Mouse (Mus musculus) gonadal fat pad, adult 2 months (tissue): ENCODE measurements around the gene Ephb2. TPM values are rescaled to one million over a fixed set of nuclear protein-coding genes. Genes with fewer than 3 reads are reported as not detected.

ENCODE experiments used
- DNase-seq: peaks from one replicate; pipeline ENCODE4 v3.0.0-alpha.2; 2012; ENCODE audit warnings: low read depth
- polyA plus RNA-seq: library from polyadenylated mRNA; depleted of rRNA; stranded (reverse); fragments of >200 nt; gene quantifications from 2 replicates; pipeline ENCODE4 v1.2.3, GENCODE M21; 2012

Gene Ephb2
- polyA plus RNA-seq, 1 experiment, result 20.6 TPM

DNA sequence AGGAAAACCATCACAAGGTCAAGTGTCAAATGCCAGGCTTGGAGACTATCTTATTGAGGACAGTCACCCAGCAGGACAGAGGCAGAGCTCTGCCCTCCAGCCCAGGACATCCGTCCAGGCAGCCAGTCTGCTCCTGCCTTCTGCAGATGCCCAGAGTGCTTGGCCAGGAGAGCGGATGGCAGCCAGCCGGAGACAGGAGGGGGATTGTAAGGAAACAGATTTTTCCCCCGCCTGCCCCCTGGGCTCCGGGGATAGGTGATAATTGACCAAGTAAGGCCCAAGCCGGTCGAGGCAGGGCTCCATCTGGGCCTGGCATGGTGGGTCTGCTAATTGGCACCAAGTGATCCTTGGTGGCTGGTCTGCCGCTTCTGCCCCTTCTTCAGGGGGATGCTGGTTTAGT is 133.3 kb downstream of the Ephb2 start:
- no peak for DNase-seq

DNA sequence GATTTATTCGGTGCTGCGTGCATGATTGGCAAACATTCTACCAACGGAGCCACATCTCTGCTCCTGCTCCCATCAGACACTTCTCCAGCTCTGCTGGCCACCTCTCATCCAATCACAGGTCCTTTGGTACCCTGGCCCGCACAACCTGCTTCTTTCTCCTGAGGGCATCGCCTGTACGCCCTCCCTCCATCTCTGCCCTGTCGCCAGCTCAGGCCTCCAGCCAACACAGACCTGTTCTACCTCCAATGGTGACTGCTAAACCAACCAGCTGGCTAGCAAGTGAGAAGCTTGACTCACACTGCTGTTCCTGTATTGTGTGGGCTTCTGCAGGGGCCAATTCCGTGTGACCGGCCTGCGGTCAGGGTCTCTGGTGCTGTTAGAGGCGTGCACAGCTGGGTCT is 134.6 kb downstream of the Ephb2 start:
- DNase-seq, result no peak

DNA sequence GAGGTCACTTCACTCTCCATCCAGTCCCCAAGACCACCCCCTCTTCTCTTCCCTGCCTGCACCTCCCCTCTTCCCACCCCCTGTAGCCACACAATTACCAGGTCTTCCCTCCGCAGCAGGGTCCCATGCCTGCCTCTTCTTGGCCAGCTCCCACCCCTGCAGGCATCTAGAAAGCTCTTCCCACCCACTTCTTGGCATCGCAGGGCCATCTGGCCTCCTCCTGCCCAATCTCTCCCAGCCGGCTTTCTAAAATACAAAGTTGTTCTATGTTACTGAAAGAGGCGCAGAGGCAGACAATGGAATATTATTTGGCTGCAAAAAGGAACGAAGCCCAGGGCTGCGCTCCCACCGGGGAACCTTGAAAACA is 136.7 kb downstream of the Ephb2 start:
- DNase-seq, result no peak

DNA sequence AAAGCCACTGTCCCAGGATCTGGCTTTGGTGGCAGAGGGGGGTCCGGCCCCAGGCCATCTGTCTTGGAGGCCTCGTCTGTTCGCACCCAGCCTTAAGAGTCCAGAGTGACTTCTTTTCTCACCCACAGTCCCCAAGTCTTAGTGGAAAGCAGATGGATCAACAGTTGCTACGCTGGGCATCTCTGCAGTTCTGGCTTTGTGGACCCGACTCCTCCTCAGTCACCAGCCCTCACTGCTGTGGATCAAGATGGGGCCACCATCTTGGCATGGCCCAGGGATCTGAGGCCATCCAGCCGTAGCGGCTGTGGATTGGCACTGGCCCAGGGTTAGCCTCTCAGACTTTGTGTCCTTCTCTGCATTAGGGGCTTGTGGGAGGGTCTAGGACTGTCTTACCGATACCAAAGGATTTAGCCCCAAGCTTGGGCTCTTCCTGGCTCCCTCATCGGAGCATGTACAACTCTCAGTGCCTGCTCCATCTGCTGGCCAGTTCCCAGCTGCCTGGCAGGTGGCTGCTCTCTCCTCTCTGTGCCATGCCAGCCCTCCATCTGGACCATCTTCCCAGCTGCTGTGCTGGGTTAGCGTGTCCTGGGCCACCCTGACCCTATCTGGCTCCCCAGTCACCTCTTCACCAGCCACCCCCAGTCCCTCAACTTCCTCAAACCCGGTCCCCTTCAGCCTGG is 137.2 kb downstream of the Ephb2 start:
- no peak for DNase-seq

DNA sequence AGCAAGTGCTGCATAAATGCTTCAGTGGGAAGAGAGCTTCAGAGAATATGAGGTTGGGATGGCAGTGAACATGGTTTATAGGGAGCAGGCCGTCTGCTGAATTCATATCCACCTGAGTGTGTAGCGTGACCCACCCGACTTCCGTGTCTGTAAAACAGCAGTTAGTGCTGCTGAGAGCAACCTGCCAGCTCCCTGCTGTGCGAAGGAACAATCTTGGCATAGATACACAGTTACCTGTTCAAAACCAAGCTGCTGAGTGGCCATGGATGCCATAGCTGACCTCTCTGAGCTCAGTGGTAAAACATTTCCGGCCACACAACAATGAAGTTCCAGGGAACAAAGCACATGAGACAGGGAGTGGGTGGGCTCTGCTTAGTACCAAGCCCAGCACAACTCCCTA is 138.5 kb downstream of the Ephb2 start:
- no peak for DNase-seq

DNA sequence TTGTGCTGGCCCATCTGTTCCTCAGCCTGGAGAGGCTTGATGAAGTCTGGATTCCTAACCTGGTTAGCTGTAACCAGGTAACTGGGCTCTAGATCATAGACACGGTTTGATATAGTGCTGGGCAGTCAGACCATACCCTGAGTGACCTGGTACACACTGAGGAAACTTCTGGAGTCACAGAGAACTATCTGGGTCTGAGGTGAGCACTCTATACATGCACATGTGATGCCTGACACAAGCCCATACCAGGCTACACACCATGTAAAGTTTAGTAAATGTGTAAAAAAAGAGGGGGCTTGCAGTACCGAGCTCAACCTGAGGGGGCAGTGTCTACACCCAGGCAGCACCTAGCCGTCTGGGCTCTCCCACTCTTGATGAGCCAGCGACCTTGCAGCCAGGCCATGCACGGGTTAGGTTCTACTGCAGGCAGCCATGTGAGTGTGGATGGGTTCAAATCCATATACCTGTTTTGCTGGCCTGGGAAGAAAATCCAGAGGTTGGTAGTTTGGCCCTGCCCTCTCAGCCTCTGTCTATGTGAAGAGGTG is 139.3 kb downstream of the Ephb2 start:
- no peak for DNase-seq

DNA sequence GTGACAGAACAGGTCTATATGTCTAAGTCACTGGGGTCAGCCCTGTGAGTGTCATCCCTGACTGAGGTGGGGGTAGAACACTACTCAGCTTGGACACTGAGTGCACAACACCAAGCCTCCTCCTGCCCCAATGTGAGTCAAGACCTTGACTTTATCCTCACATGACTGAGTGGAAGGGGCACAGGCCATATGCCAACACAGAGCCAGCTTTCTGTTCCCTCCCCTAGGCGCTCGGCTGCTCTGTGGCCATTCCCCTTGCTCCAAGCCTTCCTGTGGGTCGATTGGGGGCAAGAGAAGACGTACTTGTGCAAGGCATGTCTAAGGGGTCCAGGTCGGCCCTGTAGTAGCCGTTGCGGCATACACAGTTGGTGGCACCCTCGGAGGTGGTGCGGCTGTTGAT is 140.1 kb downstream of the Ephb2 start:
- no peak for DNase-seq

DNA sequence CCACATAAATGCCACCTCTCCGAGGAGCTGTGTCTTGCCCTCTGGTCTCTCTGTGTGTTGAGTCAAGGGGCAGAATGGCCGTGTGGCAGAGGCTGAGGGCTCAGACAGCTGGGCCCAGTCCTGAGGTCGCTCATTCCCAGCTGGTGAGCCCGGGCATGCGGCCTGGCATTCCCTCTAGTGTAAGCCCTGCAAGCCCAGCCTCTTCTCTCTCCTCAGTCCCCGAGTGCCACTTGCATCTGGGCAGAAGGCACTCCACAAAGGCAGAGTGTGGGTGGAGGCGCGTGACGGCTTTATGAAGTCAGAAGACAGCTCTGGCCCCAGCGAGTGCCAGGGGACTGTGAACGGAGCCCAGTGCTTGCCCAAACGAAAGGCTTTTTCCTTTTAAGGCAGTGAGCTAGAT is 145.8 kb downstream of the Ephb2 start:
- DNase-seq, result no peak

DNA sequence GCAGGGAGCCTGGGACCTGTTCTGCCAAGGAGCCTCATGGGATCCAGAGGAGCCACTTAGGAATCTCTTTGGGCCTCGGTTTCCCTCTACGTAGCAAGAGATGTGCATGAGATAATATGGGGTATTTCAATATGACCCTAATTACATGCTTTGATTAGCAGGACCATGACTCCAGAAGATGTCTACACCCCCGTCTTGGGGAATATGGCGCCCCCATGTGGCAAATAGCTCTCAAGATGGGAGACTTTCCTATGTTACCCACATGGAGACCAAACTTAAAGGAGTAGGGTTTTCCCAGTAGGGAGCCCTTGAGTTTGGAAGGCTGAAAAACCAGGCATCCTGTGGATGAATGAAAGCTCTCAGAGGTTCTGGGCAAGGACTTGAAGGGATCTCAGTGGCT is 147.7 kb downstream of the Ephb2 start:
- no peak for DNase-seq

DNA sequence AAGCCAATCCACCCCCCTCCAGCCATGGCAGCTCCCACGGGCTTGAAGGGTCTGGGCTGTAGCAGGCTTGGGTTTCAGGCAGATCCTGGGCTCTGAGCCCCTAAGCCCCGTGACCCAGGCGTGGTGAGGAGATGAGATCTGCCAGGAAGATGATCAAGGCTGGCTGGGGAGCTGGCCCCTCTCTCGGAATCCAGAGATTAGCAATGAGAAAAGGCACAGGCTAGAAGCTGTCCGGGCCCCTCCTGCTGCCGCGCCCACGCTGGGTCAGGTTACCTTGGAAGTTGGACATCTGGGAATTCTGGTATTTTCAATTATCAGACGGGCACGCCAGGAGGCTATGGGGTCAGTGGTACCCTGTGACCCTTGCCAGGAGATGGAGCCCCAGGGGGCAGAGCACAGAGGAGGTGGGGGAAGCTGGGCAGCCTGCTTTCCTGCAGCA is 150.3 kb downstream of the Ephb2 start:
- DNase-seq, result no peak

DNA sequence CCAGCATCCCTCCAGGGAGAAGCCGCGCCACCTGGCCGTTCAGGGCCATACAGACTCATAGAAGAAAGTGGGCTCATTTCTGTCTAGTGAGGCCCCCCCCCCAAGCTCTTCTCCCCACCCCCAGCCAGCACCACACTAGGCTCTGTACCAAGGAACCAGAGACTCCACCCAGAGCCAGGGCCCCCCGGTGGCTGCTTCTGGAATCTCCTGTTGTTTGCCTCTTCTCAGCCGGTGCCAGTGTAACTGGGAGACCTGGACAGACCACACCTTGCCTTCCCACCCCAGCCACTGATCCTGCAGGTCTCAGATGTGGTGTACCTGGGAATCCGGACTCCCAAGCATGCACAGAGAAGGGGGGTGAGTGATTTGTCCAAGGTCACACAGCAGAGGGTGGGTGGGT is 151.3 kb downstream of the Ephb2 start:
- no peak for DNase-seq

DNA sequence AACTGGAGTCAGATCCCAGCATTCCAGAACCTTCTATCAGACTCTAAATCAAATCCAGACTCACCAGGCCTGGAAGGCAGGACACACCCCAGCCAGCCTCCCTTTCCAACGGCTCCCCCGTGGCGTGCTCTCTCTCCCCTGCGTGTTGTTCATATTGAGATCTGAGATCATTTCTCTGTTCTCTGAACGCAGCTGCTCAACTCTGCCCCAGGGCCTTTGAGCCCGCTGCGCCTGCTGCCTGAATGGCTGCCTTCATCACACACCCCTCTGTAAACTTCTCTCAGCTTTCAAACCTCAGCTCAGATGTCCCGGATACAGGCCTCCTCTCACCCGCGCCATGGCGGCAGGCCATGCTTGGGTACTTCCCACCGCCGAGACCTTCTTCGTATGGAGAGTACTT is 155.1 kb downstream of the Ephb2 start:
- no peak for DNase-seq

DNA sequence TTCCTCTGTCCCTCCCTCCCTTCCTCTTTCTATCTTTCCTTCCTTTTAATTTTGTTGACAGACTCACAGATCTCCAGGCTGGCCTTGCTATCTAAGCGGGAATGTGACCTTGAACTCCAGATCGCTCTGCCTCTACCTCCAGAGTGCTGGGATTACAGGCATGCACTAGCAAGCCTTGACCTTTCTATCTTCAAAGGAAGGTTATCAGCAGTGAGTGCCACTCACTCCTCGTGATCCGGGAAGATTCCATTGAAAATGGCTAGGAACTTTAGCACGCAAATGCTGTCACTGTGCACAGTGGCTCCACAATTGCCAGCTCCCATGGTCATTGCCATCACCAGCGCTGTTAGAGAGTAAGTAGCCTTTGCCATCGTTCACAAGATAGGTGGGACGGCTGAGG is 156.6 kb downstream of the Ephb2 start:
- no peak for DNase-seq

DNA sequence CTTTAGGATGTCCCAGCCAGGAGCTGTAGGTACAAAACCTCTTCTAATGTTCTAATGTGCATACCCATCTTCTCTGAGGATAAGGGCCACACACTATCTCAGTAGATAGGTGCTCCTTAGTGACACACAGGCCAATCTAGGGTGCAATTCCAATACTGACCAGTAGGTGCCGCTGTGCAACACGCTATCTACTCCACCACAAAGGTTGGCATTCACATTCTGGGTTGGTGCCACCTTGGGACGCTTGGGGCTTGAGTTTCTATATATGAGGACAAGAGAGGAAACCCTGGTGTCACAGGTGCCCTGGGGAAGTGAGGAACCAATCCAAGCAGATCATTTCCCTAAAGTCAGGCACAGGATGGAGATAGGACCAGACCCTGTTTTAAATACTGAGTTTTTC is 157.3 kb downstream of the Ephb2 start:
- peak; percentile 8 for DNase-seq

DNA sequence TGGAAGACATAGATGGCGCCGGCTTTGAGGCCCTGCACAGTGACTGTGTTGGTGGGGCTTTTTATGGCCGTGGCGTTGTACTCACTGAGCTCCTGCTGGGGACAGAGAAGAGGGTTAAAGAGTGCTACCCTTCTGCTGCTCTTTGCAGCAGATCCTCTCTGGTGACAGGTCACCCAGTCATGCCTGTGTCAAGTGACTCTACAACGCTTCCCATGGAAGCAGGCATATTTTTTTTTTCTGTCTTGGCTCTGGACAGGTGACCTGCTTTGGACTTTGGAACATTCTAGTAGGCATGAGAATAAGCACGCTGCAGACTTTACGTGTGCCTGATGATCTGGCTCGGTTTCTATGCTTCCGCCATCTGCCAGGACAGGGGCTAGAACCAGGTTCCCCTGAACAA is 160.3 kb downstream of the Ephb2 start:
- no peak for DNase-seq

DNA sequence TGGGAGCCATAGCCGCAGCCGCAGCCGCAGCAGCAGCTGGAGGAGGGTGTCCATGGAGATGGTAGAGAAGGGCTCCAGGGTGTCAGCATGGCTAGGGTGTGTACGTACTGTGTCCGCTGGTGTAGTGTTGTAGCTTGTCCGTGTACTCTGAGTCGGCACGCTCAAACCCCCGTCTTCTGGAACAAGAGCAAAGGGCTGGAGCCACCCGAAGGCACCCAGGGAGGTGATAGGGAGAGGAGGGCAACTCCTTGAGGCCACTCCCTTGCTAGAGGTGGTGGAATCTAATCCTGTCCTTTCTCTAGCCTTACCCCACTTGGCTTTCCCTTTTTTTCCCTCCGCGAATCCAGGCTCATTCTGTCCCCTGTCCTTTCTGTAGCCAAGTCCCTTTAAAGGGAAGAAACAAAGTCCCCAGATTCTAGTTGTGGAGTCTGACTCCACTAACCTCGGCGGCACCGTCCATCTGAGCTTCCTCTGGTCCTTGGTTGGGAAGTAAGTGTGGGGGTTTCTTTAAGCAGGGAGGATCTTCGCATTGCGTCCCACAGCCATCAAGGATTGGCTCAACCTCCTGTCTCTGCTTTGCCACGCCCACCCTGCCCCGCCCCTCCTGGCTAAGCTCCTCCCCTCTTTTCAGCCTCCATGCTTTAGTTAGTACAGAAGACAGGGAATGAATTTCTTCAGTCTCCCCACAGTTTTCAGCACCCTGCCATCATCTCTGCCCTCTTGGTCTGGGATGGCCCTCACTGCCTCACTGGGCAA is 163.3 kb downstream of the Ephb2 start:
- DNase-seq, result no peak

DNA sequence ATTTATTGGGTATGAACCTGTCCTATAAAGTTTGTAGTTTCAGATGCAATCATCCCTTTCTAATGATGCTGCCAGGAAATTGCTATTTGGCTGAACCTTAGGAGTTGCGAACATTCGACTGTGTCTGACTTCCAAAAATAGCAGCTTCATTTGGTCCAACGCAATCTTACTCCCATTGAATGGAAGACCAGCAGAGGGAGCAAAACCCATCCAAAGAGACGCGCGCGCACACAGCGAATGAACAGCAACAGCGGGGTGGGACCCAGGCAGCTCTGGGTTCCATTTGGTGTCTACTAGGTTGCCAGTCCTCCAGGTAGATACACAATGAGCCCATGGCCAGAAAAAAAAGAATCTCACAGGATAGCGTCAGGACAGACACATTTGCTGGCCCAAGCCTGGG is 168.0 kb downstream of the Ephb2 start:
- no peak for DNase-seq

DNA sequence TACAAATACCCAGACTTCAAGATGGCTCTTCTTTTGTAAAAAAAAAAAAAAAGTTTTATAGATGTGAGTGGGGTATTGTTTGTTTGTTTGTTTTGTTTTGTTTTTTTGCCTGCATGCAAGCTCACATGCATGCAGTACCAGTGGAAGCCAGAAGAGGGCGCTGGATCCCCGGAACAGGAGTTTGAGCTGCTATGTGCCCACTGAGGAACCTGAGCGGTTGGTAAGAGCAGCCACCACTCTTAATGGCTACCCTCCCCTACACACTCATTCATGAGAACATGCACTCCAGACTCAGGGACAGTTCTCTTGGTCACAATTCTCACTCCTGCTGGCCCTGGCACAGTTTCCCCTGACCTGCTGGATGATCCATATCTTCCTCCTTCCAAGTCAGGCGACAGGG is 169.8 kb downstream of the Ephb2 start:
- DNase-seq, result no peak

DNA sequence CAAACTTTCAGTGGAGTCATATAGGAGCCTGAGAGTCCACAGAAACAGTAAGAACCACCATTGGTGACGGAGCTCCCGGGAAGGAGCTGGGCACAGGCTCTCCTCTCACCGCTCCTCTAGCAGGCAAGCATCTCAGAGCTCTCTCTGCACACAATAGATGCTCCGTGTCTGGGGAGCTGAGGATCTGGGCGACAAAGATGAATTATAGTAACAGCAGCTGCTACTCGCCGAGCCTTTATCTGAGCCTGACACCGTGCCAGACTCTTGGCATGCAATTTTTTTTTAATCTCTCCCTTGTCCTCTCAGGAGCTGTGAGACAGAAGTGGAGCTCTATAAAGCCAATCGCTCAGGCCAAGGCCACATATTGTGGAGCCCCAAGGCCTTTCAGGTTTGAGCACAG is 170.7 kb downstream of the Ephb2 start:
- no peak for DNase-seq

DNA sequence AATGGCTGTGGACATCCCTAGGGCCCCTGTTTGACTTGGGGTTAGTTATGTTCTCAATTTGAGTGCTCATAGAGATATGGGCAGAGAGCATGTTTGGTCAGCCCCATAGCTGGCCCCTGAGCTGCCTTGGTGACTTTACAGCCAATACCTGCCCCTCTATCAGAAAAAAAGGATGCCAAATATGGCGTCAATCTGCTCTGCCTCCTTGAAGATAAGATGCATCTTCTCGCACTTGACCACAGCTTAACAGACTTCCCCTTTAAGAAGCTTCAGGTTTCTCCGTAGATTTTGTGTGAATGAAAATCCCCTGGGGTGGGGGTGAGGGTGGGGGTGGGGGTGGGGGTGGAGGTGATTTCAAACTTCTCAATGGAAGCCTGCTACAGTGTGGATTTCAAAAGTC is 177.9 kb downstream of the Ephb2 start:
- DNase-seq, result no peak

DNA sequence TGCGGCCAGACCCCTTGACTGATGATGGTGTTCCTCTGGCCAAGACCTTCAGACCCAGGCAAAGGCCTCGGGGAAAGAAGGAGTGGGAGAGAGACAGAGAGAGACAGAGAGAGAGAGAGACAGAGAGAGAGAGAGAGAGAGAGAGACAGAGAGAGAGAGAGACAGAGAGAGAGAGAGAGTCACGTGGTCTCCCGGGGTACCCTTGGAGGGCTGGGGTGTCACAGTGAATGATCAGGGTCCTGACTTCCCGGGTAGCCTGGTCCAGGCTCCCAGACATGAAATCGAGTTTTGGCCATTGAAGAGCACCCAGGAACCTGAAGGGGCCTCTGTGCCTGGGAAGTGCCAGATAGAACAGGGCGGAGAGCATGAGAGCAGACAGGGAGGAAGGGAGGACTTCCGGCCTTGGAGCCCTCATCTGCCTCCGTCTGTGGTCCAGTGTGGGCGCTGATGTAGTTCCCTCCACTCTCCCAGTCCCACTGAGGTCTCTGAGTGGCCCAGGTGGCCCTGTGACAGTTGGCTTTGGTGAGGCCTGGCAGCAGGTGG is 182.0 kb downstream of the Ephb2 start:
- DNase-seq, result no peak

DNA sequence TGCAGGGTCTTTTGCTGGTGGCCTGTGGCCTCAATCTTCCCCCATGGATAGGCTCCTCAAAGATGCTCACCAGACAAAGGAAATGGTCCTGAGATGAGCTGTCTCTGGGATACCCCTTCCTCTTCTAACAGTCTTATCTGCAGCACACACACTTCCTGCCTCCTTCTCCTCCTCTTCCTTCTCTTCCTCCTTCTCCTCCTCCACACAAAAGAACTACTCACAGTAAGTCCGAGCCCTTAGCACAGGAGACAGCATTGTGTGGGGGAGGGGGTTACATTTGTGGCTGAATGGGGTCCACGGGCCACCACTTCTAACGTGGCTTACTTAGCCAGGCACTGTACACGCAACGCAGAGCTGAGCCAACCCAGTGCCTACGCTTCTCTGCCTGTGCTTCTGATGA is 182.8 kb downstream of the Ephb2 start:
- DNase-seq, result no peak

DNA sequence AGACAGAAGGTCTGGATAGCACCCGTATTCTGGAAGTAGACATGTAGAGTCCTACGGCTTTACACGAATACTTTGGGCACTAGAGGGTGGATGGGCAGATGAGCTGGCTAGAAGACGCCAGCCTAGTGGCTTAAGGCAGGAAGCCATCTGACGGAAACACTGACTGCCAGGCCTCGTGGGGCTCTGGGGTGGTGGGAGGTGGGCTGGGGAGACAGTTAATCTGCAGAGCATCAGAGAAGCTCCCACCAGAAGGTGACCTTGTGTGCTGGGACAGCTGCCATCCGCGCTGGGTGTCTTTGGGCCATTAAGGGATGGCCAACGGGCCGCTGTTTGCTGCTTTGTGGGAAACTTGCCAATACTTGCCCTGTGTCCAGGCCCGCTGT is 183.3 kb downstream of the Ephb2 start:
- DNase-seq, result no peak
